Mouse (Mus musculus): ENCODE results near the gene Reg4.

DNA sequence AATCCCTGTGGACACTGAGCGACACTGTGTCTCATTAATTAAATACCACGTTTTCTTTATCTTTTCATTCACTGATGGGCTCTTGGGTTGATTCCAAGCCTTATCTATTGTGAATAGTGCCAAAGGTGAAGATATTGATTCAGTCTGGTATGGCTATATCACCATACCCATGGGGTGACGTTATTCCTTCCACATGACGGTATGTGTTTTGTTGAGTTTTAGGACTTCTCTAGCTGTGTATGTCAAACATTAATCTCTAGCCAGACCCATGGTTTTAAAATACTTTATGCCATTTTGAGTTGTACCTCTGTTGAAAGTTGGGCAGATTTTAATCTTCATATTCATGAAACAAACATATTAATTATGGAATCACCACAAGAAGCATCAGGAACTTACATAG, 12.8 kb upstream of the Reg4 start:
- no peak for TF ChIP-seq CTCF (IDR thresholded peaks at IDR 0.05; ENCODE audit: low read depth, low read length)
- TF ChIP-seq POLR2A (IDR thresholded peaks at IDR 0.05; ENCODE audit: borderline replicate concordance, low read depth, low read length): no peak

All from bone marrow macrophage, adult 2 months (primary cell).